Mouse (Mus musculus) urinary bladder, adult 18-20 months (tissue): ENCODE measurements at regions not wholly inside any gene's neighbourhood (a gene's known extent, or its start where the extent isn't known, plus 50 kb on each side); places are given as distances from the start of the nearest gene placed in this dataset.

Experiments
- DNase-seq, 2 experiments: peaks; one replicate each; pipeline ENCODE4 v3.0.0; 2022; ENCODE audit warnings: low spot score in 2 of 2, mixed read lengths in 2 of 2

DNA sequence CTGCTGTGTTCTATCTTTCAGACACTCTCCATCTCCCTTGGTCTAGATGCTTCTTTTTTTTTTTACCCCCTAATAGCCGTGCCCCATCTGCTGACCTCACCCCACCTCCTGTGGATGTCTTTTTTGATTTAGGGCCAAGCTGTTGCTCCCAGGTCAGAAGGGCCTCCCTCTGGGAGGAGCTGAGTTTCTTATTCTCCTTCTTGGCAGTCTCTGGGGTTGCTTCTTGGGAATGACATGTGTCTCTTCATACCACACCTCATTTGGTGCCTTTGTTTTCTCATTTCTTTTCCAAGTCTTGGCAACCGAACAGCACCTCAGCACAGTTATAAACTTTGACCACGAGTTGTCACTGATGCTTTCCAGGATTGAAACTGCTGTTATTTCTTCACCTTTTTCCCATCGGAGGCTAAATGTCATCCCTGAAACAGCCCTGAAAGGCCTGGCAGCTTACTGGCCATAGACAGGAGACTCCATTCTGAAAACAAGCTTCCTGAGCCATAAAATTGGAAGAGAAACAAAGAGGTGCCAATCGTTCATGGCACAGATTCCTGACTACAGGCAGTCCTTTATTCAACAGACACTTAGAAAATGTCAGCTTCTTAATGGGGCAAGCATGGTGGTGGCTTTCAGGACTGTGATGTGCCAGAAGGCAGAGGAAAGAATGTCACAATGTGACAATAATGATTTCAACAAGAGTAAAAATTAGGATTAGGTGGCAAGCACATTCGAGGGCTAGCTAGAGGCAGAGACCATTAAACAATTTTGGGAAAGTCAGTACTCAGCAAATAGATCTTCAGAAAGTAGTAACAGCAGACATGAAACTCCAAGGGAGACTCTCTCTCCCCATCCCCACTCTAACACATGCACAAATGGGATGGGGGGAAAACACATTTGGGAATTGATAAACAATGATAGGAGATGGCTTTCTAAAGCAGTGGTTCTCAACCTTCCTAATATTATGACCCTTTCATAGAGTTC lies 197.1 kb upstream of the Arrdc4 start:
- DNase-seq: no peak

DNA sequence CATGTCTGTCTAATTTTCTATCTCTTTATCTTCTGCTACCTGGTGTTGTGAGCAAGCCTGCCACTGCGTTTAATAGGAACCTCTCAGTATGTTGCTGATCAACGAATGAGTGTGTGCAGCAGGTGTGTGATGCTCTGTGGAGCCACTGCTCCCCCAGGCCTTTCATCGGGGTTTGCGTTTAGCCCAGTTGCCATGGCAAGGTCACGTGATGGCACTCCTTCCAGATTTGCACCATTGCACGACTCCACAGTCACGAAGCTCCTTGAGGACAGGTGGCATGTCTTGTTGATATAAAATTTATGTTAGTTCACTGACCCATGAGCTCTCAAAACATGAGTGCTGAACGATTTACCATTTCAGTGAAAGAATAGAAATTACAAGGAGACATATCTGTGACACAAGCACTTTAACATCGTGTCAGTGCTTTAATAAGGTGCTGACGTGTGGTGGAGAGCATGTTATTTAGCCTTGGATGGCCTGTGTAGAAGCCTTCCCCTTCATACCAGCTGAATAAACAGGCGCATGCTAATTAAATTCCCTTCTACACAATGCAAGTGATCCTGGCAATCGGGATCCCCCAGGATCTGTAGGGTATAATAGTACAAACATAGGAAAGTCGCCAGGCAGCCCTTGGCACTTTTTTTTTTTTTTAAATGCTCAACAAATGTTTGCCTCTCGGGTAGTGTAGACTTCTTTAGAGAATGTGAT lies 181.7 kb upstream of the Arrdc4 start:
- DNase-seq: no peak

DNA sequence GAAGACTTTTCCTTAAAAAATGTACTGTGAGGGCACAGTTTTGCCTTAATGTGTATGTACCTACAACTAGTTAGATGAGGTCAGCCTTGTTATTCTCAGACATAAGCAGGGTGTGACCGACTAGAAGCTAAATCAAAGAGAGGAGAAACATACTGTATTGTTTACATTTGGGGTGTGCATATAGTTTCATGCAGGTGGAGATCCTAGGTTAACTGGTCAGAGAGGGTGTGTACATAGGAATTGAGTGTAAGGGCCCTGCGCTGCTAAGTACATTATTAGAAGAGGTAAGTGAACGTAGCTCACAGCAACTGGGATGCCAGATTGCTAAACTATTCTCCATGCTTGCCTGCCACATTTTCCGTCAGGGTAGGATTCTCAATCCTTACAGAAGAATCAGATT lies 180.6 kb upstream of the Arrdc4 start:
- no peak for DNase-seq

DNA sequence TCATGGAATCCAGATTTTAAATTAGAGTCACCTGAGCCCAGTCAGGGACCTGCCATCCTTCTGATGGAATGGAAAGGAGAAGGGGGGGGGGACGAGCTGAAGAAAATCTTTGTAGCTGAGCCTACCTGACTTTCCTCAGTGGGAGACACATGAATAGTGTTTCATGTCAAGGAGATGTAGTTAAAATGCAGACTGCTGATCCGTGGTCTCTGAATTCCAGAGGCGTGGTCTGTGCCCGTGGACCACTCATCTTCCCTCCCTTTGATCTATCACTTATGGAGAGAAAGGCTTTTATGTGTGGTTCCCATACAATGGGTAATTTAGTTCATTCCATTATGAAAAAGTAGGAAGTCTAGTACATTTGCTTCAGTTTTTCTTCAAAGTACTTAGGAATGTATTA lies 176.6 kb upstream of the Arrdc4 start:
- DNase-seq: no peak

DNA sequence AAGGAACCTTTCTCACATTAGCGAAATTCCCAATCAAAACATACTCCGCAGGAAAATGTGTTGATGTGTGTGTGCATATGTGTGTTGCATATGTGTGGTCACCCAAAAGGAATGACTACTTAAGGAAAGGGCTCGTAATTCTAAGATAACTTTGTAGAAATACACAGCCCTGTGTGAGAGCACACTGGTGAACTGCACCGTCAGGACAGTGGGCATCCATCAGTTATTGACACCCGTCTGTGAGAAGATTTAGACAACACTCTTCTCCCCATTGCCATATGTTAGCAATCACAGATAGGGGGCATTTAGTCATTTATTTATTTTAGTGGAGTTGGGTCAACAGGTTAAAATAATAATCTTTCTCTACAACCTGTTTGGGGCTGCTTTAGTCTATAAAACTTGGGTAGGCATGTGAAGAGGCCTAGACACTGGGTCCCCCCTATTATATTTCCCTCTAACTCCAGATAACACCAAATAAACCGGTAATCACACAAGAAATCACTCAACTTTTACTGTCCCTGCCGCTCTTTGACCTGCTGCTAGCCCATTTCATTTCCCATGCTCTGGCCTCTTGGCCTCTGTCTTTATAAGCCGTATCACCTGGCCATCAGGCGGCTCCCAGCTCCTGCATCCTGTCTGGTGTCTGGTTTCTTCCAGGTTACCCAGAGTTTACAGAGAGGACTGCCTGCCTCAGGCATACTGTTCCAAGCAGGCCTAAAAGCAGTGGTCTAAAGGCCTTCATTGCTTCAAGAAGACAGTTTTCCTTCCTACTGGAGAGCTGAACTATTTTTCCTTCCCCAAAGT lies 169.8 kb upstream of the Arrdc4 start:
- no peak for DNase-seq

DNA sequence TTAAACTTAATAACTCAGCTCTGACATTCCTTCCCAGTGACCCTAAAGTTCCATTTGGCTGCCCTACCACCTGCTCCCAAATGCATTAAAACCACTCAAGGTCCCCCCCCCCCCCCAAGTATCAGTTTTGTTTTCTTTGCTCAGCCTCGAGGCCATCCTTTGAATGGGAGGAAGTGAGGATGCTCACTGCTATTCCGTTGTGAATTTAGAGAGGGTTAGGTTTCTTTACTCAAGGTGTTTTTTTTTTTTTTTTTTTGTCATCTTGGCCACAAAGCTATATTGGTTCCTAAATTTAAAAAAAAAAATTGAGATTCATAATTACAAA lies 168.8 kb upstream of the Arrdc4 start:
- no peak for DNase-seq

DNA sequence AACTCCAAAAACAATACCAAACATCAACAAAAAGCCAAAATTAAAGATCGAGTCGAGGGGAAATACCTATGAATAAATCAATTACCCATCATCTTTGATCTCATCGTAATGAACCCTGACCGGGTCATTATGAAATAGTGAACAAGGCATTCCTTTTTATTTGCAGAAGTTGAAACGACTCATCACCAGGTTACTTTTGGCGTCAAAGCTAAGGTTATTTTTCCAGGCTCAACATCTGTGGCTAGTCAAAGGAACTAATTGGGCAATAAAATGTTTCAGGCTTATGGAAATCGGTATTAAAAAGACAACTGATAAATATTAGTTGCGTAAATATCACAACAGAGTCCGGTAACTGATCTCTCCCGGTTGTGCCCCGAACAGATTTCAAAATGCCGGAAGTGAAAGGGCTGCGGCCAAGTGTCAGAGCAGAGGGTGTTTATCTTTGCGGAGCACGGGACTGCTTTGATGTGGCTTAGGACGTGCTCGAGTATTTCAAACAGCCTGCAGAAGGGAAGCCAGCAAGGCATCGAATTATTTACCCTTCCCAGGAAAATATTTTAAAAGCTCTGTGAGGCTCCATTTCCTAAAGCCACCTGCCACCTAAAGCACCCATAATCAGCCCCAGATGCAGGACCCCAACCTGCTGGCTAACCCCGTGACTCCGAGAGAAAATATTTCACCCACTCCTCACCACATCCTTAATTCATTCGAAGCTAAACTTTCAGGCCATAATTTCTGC lies 168.3 kb upstream of the Arrdc4 start:
- DNase-seq: peak in 1 of 2 experiments; percentile 3

DNA sequence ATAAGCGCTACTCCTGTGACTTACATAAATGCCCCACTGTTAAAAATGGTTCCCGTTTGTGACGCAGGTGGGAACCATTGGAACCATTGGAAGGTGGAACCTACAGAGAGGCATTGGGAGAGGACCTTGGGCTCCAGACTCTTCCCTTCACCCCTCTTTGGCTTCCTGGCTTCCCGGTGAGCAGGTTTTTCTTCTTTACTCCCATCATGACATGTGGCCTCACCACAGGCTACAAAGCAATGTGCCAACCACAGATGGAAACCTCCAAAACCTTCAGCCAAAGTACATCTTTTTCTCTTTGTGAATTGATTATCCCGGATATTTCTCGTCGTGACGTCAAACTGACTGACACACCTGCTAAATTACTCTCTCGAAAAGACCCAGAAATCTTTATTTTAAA lies 166.9 kb upstream of the Arrdc4 start:
- no peak for DNase-seq

DNA sequence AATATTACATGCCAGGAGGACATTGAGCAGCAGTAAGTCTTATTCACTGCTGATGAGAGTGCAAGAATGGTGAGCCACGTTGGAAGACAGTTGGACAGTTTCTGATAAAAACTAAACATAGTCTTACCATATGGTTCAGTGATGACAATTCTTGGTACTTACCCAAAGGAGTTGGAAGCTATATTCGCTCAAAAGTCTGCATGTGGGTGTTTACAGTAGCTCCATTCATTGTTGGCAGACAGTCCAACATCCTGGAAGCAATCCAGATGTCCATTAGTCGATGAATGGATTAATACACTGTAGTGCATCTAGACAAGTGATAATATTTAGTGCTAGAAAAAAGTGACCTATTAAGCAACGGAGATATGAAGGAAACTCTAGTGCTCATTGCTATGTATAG lies 165.3 kb upstream of the Arrdc4 start:
- no peak for DNase-seq

DNA sequence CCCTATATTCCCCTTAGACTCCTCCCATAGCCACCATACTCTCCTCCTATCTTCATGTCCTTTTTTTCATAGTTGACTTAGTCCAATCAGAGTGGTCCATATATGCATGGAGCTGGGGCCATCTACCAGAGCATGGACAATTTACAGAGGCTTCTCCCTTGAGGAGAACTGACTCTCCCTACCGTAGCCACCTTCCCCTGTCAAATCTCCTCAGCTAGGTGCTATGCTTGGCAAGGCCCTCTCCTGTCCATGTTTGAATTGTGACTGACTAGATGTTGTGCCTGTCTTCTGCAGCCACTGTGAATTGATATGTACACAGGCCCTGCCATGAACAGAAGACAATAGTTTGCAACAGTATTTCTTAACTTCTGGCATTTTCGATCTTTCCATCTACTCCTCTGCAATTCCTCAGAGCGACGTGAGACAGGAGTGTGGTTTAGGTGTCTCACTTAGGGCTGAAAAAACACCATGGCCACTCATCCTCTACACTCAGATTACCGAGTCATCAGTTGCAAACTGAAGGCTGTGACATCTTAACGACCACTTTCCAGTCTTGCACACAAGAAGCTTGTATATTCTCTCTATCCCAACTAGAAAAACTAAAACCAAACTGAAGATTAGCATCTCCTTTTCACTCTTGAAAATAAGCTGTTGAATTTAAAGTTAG lies 163.1 kb upstream of the Arrdc4 start:
- no peak for DNase-seq

DNA sequence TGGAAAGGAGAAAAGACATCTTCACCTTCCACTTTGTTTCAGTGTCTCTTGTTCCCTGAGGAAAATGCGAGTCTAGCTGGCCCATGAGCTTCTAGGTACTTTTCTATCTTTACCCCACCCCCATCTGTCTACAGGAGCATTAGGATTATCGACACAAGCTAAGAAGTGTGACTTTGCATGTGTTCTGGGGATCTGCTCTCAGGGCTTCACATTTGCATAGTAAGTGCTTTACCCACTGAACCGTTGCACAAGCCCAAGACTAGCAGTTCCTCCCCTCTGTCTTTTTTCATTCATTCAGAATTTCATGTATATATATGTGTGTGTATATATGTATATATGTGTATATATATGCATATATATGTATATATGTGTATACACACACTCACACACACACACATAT lies 162.5 kb upstream of the Arrdc4 start:
- DNase-seq: no peak

DNA sequence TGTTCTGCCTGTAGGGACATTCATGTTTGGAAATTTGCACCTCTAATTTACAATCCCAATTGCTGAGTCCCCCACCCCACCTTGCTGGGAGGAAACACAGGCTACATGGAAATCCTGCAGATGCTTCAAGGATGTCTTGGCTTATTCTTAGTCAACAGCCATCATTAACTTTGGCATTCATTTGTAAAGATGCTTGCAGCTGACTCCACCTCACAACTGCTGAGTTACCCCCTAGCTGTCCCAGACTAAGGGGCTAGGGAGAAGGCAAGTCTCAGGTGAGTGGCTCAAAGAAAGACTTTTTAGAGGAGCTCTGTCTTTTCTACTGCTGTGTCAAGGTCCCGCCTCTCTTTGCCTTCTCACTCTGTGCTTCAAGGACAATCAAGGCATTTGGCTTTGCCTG lies 160.7 kb upstream of the Arrdc4 start:
- DNase-seq: no peak

DNA sequence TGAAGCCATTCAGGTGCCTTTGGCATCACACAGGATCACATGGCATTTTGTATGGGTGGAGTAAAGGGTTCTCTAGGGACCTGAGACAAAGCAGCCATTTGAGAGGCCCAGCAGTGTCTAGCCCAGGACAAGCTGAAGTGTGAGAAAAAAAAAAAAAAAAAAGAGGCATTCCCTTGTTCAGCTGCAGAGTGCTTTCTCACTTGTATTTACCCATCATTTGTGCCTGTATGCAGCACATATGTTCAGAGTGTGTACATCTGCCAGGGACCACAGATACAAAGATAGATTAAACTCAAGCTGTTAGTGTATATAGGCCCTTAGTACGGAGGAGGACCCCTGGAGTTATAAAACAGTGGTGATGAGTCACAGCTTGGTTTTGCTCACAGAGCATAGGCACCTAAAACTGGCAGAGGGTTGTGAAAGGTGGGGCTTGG lies 159.4 kb upstream of the Arrdc4 start:
- no peak for DNase-seq

DNA sequence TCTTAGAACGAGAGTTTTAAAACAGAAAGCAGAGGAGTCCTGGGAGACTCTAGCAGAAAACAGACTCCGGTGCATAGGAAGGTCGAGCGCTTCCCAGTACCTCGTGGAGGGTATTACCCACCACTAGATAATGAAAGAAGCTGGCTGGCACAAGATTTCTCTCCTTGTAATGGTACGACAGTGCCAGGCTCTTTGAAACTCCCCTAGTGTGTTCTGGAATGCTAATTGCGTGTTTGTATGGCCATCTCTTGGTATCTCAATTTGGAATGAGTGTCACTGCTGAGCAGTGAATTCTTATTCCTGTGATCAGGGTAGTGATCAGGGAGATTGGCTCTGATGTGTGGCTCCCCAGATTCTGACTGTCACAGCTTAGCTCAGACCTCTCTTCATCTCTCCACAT lies 158.8 kb upstream of the Arrdc4 start:
- no peak for DNase-seq

DNA sequence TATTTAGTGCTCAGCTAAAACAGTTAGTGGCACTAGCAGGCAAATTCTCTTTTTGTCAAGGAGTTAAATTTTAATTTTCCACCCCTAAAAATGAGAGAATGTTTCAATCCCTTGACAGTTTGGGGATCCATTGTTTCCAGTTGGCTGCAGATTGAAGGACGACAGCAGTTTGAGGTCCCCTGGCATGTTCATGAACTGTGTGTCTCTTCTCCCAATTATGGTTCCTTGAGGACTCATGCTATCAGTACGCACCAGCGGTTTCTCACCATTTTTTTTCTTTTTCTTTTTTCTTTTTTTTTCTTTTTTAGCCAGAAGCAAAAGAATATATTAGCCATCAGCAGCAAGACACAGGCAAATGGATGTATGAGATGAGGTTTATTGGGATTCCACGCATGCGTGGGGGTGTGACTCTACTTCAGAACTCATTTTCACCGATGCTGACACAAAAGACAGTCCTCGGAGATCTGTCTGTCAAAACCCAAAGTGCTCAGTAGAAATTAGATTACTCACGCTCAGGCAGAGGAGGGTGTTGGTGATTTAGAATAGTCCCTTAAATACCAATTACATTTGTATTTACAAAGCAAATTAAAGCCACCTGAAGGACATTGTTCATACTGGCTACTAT lies 157.8 kb upstream of the Arrdc4 start:
- DNase-seq: no peak

DNA sequence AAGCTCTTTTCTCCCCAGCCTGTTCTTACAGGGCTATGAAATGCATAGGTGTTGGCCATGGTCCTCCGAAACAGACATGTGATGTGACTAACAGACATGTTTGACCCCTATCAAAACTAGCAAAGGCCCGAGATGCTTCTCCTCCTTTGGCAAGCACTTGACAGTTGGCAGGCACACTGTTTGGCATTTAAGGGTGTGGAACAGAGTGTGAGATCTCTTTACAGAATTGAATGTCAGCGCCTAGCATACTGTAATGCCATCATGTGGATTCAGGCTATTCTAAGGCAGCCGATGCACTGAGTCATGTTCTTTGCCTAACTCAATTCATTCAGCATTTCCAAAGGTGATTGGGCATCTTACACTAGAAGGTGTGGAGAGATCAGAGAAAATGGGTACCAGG lies 156.8 kb upstream of the Arrdc4 start:
- no peak for DNase-seq

DNA sequence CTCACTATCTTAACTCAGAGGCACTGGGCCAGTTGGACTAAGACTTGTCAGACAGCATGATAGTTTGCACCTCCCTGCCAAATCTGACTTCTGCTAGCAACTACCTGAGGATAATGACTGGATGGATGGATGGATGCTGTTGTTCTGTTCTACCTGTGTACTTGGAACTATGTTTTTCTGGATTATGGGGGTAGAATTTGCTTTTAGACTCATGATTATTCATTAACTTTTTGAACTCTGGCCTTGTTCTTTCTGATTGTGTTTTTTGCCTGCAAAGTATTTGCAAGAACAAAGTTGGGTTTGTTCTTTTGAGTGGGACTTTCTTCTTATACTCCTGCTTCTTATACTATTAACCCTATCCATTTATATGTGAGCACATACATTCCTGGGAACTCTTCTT lies 137.1 kb upstream of the Arrdc4 start:
- DNase-seq: no peak

DNA sequence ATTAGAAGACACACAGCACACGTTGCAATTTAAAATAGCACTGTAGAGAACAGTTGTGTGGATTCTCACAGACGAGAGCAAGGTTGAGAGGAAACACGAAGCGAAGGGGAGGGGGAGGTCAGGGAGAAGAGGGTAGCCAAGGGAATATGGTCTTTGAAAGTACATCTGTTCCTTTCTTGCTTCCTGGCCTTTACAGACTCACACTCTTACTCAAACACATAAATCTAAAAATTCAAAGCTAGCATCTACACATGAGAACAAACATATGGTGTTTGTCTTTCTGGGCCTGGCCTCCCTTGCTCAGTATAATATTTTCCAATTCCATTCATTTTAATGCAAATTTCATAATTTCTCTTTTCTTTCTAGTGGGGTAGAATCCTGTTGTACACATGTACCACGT lies 124.0 kb upstream of the Arrdc4 start:
- no peak for DNase-seq

DNA sequence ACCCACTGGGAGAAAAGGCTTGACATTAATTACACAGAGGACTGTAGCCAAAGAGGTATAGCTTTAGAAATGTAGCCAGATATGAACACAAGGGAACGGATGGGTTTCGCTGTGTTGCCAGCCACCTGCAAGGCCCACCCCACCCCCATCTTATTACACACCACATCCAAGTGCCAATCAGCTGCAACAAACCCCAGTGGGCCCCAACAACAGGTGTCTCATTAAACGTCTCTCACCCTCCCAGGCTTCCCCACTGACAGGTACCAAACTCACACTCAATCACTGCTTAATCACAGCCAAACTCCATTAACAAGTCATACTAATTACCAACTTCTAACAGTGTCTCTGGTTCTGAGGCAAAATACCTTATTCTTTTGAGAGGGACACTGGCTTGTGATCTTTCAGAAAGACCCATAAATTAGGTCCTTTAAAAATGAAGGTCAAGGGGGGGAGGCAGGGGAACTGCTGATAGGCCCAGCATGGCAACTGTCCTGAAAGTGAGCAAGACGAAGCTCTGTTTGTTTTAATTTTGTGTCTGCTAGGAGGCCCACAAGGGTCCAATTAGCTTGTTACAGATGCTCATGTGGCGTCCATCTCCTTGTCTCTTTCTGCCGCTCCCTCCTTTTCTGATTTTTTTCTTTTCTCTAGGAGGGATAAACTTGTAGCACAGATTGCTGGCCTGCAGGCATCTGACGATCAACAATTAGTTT lies 115.4 kb upstream of the Arrdc4 start:
- DNase-seq: no peak
